Mouse (Mus musculus): ENCODE results near the gene Eftud2. TPM values are rescaled to one million over a fixed set of nuclear protein-coding genes. Genes with fewer than 3 reads are reported as not detected.

Gene Eftud2
- polyA plus RNA-seq, 1 experiment = 152 TPM

- no peak for TF ChIP-seq POLR2A (IDR thresholded peaks at IDR 0.05; ENCODE audit: insufficient read depth, low read length)
- TF ChIP-seq EP300 (IDR thresholded peaks at IDR 0.05; ENCODE audit: insufficient read depth, low read depth, low read length) = no peak
- TF ChIP-seq CTCF (IDR thresholded peaks at IDR 0.05; ENCODE audit: low read depth, low read length) = no peak
- Histone ChIP-seq H3K4me3 (ENCODE audit: low read depth, low read length) (no peak overlapping the region), H3K9me3 (replicated peaks; ENCODE audit: control insufficient read depth, insufficient read depth, low read length, poor library complexity, severe bottlenecking) (no peaks in the 10 kb centered on the region), H3K36me3 (ENCODE audit: control insufficient read depth, insufficient read depth, low read length, poor library complexity, severe bottlenecking) (peaks cover 47% of the 10 kb centered on the region), H3K27ac (ENCODE audit: insufficient read depth, low read length) (no peak overlapping the region), H3K9ac (ENCODE audit: low read depth, poor library complexity, severe bottlenecking) (no peak overlapping the region), H3K4me1 (ENCODE audit: control insufficient read depth, insufficient read depth, low read length) (no peaks in the 10 kb centered on the region), H3K27me3 (ENCODE audit: control insufficient read depth, insufficient read depth, low read length, poor library complexity, severe bottlenecking) (no peaks in the 10 kb centered on the region)
Measured at GRCm38 (mm10) chr11:102874801-102875334, 5.9 kb downstream of the Eftud2 start.

GRCm38 (mm10) chr11:102864272-102864671 lies 16.5 kb downstream of the Eftud2 start:
- Histone ChIP-seq H3K27me3 (ENCODE audit: control insufficient read depth, insufficient read depth, low read length, poor library complexity, severe bottlenecking) (no peaks in the 10 kb centered on the region), H3K9me3 (replicated peaks; ENCODE audit: control insufficient read depth, insufficient read depth, low read length, poor library complexity, severe bottlenecking) (no peaks in the 10 kb centered on the region), H3K4me3 (ENCODE audit: low read depth, low read length) (no peak overlapping the region), H3K36me3 (ENCODE audit: control insufficient read depth, insufficient read depth, low read length, poor library complexity, severe bottlenecking) (peaks cover 68% of the 10 kb centered on the region), H3K27ac (ENCODE audit: insufficient read depth, low read length) (no peak overlapping the region), H3K4me1 (ENCODE audit: control insufficient read depth, insufficient read depth, low read length) (no peaks in the 10 kb centered on the region), H3K9ac (ENCODE audit: low read depth, poor library complexity, severe bottlenecking) (no peak overlapping the region)
- TF ChIP-seq CTCF (IDR thresholded peaks at IDR 0.05; ENCODE audit: low read depth, low read length) (no peak), EP300 (IDR thresholded peaks at IDR 0.05; ENCODE audit: insufficient read depth, low read depth, low read length) (no peak), POLR2A (IDR thresholded peaks at IDR 0.05; ENCODE audit: insufficient read depth, low read length) (no peak)

- TF ChIP-seq EP300 (IDR thresholded peaks at IDR 0.05; ENCODE audit: insufficient read depth, low read depth, low read length) (no peak), POLR2A (IDR thresholded peaks at IDR 0.05; ENCODE audit: insufficient read depth, low read length) (no peak), CTCF (IDR thresholded peaks at IDR 0.05; ENCODE audit: low read depth, low read length) (no peak)
- Histone ChIP-seq H3K27ac (ENCODE audit: insufficient read depth, low read length) (no peak overlapping the region), H3K27me3 (ENCODE audit: control insufficient read depth, insufficient read depth, low read length, poor library complexity, severe bottlenecking) (no peaks in the 10 kb centered on the region), H3K9me3 (replicated peaks; ENCODE audit: control insufficient read depth, insufficient read depth, low read length, poor library complexity, severe bottlenecking) (no peaks in the 10 kb centered on the region), H3K4me3 (ENCODE audit: low read depth, low read length) (no peak overlapping the region), H3K9ac (ENCODE audit: low read depth, poor library complexity, severe bottlenecking) (no peak overlapping the region), H3K4me1 (ENCODE audit: control insufficient read depth, insufficient read depth, low read length) (no peaks in the 10 kb centered on the region), H3K36me3 (ENCODE audit: control insufficient read depth, insufficient read depth, low read length, poor library complexity, severe bottlenecking) (peaks cover 63% of the 10 kb centered on the region)
Measured at GRCm38 (mm10) chr11:102859933-102860332, 20.9 kb downstream of the Eftud2 start.

GRCm38 (mm10) chr11:102858951-102859350 lies 21.8 kb downstream of the Eftud2 start:
- Histone ChIP-seq H3K36me3 (ENCODE audit: control insufficient read depth, insufficient read depth, low read length, poor library complexity, severe bottlenecking) (peaks cover 63% of the 10 kb centered on the region), H3K4me1 (ENCODE audit: control insufficient read depth, insufficient read depth, low read length) (no peaks in the 10 kb centered on the region)
- TF ChIP-seq EP300 (IDR thresholded peaks at IDR 0.05; ENCODE audit: insufficient read depth, low read depth, low read length) (no peak), POLR2A (IDR thresholded peaks at IDR 0.05; ENCODE audit: insufficient read depth, low read length) (no peak), CTCF (IDR thresholded peaks at IDR 0.05; ENCODE audit: low read depth, low read length) (no peak)

GRCm38 (mm10) chr11:102855941-102856340 lies 24.8 kb downstream of the Eftud2 start:
- no peaks in the 10 kb centered on the region for H3K27me3 ChIP-seq (ENCODE audit: control insufficient read depth, insufficient read depth, low read length, poor library complexity, severe bottlenecking)
- H3K9me3 ChIP-seq (replicated peaks; ENCODE audit: control insufficient read depth, insufficient read depth, low read length, poor library complexity, severe bottlenecking) = no peaks in the 10 kb centered on the region
- H3K4me1 ChIP-seq (ENCODE audit: control insufficient read depth, insufficient read depth, low read length) = no peaks in the 10 kb centered on the region
- no peak overlapping the region for H3K4me3 ChIP-seq (ENCODE audit: low read depth, low read length)
- TF ChIP-seq EP300 (IDR thresholded peaks at IDR 0.05; ENCODE audit: insufficient read depth, low read depth, low read length) = no peak
- peaks cover 49% of the 10 kb centered on the region for H3K36me3 ChIP-seq (ENCODE audit: control insufficient read depth, insufficient read depth, low read length, poor library complexity, severe bottlenecking)
- H3K9ac ChIP-seq (ENCODE audit: low read depth, poor library complexity, severe bottlenecking) = no peak overlapping the region
- no peak overlapping the region for H3K27ac ChIP-seq (ENCODE audit: insufficient read depth, low read length)

More at GRCm38 (mm10) chr11:102858951-102859350, 21.8 kb downstream of the Eftud2 start:
- H3K27me3 ChIP-seq (ENCODE audit: control insufficient read depth, insufficient read depth, low read length, poor library complexity, severe bottlenecking) = no peaks in the 10 kb centered on the region
- H3K9me3 ChIP-seq (replicated peaks; ENCODE audit: control insufficient read depth, insufficient read depth, low read length, poor library complexity, severe bottlenecking) = no peaks in the 10 kb centered on the region
- no peak overlapping the region for H3K9ac ChIP-seq (ENCODE audit: low read depth, poor library complexity, severe bottlenecking)
- H3K4me3 ChIP-seq (ENCODE audit: low read depth, low read length) = no peak overlapping the region
- H3K27ac ChIP-seq (ENCODE audit: insufficient read depth, low read length) = no peak overlapping the region

GRCm38 (mm10) chr11:102853760-102854159 lies 27.0 kb downstream of the Eftud2 start:
- Histone ChIP-seq H3K4me3 (ENCODE audit: low read depth, low read length) (no peak overlapping the region), H3K4me1 (ENCODE audit: control insufficient read depth, insufficient read depth, low read length) (no peaks in the 10 kb centered on the region), H3K27me3 (ENCODE audit: control insufficient read depth, insufficient read depth, low read length, poor library complexity, severe bottlenecking) (no peaks in the 10 kb centered on the region), H3K9ac (ENCODE audit: low read depth, poor library complexity, severe bottlenecking) (no peak overlapping the region), H3K27ac (ENCODE audit: insufficient read depth, low read length) (no peak overlapping the region), H3K36me3 (ENCODE audit: control insufficient read depth, insufficient read depth, low read length, poor library complexity, severe bottlenecking) (peaks cover 46% of the 10 kb centered on the region), H3K9me3 (replicated peaks; ENCODE audit: control insufficient read depth, insufficient read depth, low read length, poor library complexity, severe bottlenecking) (no peaks in the 10 kb centered on the region)
- TF ChIP-seq EP300 (IDR thresholded peaks at IDR 0.05; ENCODE audit: insufficient read depth, low read depth, low read length) (no peak), POLR2A (IDR thresholded peaks at IDR 0.05; ENCODE audit: insufficient read depth, low read length) (no peak), CTCF (IDR thresholded peaks at IDR 0.05; ENCODE audit: low read depth, low read length) (peak; percentile 43)
